Mouse (Mus musculus): Measurements from ENCODE around the gene Psd4.

DNA sequence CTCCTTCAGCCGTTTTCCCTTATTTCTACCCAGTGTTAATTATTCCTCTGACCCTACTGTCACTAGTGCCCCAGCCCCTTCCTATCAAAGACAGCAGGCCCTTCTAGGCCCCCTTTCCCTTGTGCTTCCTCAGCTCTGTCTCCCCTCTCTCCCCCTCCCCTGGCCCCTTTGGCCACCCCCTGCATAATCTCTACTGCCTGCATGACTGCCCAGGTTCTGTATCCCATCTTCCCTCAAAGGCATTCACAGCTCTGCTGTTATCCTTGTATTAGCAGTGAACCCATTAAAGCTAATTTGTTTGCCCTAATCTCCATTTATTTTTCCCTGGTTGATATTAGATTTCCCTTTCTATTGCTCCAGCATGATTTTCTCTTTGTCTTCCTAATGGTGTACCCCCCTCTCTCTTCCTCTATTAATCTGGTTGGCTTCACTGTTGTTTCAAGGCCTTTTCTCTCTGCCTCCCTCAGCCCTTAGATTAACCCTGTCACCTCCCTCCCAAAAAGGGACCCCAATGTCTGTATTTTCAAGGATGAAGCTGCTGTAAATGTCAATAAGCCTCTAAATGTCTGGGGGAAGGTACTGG, 87.1 kb downstream of the Psd4 start:
- no peak for TF ChIP-seq CTCF (conservative IDR thresholded peaks at IDR 0.05; ENCODE audit: low read length)
- no peak for TF ChIP-seq POU5F1 (IDR thresholded peaks at IDR 0.05; ENCODE audit: borderline replicate concordance, low read length)
- TF ChIP-seq NANOG (IDR thresholded peaks at IDR 0.05; ENCODE audit: borderline replicate concordance, low read length): no peak

Data from E14TG2a.4 (cell line).